Mouse (Mus musculus): Measurements from ENCODE around the gene Tnrc18.

DNA sequence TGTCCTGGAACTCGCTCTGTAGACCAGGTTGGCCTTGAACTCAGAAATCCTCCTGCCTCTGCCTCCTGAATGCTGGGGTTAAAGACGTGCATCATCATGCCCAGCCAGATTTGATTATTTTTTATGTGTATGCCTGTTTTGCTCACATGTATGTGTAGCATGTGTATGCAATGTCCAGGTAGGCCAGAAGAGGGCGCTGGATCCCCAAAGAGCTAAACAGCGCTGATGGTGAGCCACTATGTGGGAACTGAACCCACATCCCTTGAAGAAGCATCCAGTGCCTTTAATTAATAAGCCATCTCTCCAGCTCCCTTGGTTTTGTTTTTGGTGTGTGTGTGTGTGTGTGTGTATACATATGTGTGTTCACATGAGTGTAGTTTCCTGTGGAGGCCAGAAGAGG is 38.9 kb upstream of the Tnrc18 start:
- 0 out of 2 replicates have a peak, but pooled peaks have one; percentile 18 for TF ChIP-seq CTCF (IDR thresholded peaks at IDR 0.05; ENCODE audit: control insufficient read depth, insufficient read depth, low read length)
- TF ChIP-seq POLR2A (IDR thresholded peaks at IDR 0.05; ENCODE audit: borderline replicate concordance, control insufficient read depth, low read depth, low read length), result no peak

All from bone marrow, adult 2 months (tissue).